Mouse (Mus musculus): ENCODE measurements around the gene Cntn4. TPM values are rescaled to one million over a fixed set of nuclear protein-coding genes. Genes with fewer than 3 reads are reported as not detected.

Gene Cntn4
- polyA plus RNA-seq, 1 experiment from 2014 or later: not detected

DNA sequence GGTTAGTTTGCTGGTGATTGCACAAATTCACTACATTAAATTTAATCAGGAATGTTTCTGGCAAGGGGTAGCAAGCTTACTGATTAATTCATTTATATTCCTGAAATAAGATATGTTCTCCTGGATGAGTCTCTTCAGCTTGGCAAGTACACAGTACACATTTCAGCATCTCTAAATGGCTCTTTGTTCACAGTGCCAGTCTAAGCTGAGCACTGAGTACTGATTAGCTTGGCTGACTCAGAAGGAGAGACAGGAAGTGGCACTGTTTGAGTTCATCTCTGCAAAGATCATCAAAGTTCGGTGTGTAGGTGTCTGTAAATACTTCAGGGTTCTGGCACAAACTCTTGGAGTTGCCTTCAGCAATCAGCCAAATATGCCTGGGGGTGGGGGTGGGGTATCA, 169.8 kb downstream of the Cntn4 start:
- WGBS (ENCODE audit: insufficient replicate concordance): 32% methylated on average over 1 of the region's 1 CpGs
- no peak overlapping the region for H3K4me2 ChIP-seq (ENCODE audit: low read depth, low read length)
- no peaks in the 10 kb centered on the region for H3K4me1 ChIP-seq (ENCODE audit: insufficient read depth)
- no peaks in the 10 kb centered on the region for H3K27me3 ChIP-seq (ENCODE audit: insufficient read depth, low read length)
- no peak overlapping the region for H3K27ac ChIP-seq (ENCODE audit: low read depth)
- DNase-seq: no peak
- no peak for ATAC-seq
- no peak overlapping the region for H3K9ac ChIP-seq (replicated peaks)
- H3K36me3 ChIP-seq (replicated peaks; ENCODE audit: insufficient read depth, low read length): no peaks in the 10 kb centered on the region
- H3K4me3 ChIP-seq (ENCODE audit: low read depth, low read length): no peak overlapping the region
- no peaks in the 10 kb centered on the region for H3K9me3 ChIP-seq (ENCODE audit: low read length)
- TF ChIP-seq CTCF (IDR thresholded peaks at IDR 0.05; ENCODE audit: low read depth): no peak
- no peak for TF ChIP-seq EP300 (IDR thresholded peaks at IDR 0.05; ENCODE audit: low read depth)

DNA sequence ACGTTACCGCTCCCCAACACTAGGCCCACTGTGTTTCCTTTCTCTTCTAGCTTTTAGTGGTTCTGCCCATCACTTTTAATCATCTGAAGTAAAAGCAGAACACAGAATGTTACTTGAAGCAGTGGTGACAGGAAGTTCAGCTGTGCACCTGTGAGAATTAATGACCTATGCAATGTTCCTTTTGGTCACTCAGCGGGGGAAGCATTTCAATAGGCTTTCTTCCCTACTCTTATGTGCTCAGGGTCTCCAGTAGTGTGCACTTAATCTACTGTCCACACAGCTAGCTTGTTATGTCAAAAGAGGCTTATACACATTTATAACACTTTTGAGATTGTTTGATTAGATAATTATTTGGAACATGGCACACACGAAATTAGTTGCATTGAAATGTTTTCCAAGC, 215.4 kb downstream of the Cntn4 start:
- no peaks in the 10 kb centered on the region for H3K27me3 ChIP-seq (ENCODE audit: insufficient read depth, low read length)
- no peaks in the 10 kb centered on the region for H3K9me3 ChIP-seq (ENCODE audit: low read length)

GRCm38 (mm10) chr6:105938485-105938884, 261.0 kb downstream of the Cntn4 start:
- TF ChIP-seq EP300 (IDR thresholded peaks at IDR 0.05; ENCODE audit: low read depth): no peak
- WGBS (ENCODE audit: insufficient replicate concordance): 67% methylated on average over 1 of the region's 1 CpGs

More for the DNA sequence above, 215.4 kb downstream of the Cntn4 start:
- ATAC-seq: no peak
- Histone ChIP-seq H3K36me3 (replicated peaks; ENCODE audit: insufficient read depth, low read length) (no peaks in the 10 kb centered on the region), H3K9ac (replicated peaks) (no peak overlapping the region), H3K27ac (ENCODE audit: low read depth) (no peak overlapping the region), H3K4me1 (ENCODE audit: insufficient read depth) (no peaks in the 10 kb centered on the region), H3K4me2 (ENCODE audit: low read depth, low read length) (no peak overlapping the region), H3K4me3 (ENCODE audit: low read depth, low read length) (no peak overlapping the region)
- WGBS (ENCODE audit: insufficient replicate concordance): 68% methylated on average over 4 of the region's 4 CpGs
- no peak for DNase-seq
- TF ChIP-seq CTCF (IDR thresholded peaks at IDR 0.05; ENCODE audit: low read depth): no peak
- no peak for TF ChIP-seq EP300 (IDR thresholded peaks at IDR 0.05; ENCODE audit: low read depth)

DNA sequence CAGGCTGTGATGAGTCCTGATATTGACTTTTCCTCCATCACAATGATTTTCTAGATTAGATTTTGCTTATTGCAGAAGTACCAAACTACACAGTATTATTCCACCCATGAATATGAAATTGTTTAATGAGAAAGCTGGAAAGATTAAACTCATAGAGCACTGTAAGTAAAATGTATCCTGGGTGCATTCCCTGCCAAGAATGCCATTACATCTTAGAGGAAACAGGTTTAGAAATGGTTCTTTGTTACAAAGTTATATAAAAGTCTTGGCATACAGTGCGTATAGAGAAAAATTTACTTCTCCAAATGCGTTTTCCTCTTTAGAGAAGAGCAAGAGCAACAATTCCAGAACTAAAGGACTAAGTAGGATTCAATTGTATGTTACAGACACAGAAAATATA, 261.8 kb downstream of the Cntn4 start:
- TF ChIP-seq CTCF (IDR thresholded peaks at IDR 0.05; ENCODE audit: low read depth) (no peak), EP300 (IDR thresholded peaks at IDR 0.05; ENCODE audit: low read depth) (no peak)
- H3K36me3 ChIP-seq (replicated peaks; ENCODE audit: insufficient read depth, low read length): no peaks in the 10 kb centered on the region
- no peaks in the 10 kb centered on the region for H3K9me3 ChIP-seq (ENCODE audit: low read length)
- H3K4me2 ChIP-seq (ENCODE audit: low read depth, low read length): no peak overlapping the region
- H3K4me1 ChIP-seq (ENCODE audit: insufficient read depth): no peaks in the 10 kb centered on the region
- no peaks in the 10 kb centered on the region for H3K27me3 ChIP-seq (ENCODE audit: insufficient read depth, low read length)
- ATAC-seq: no peak
- H3K4me3 ChIP-seq (ENCODE audit: low read depth, low read length): no peak overlapping the region
- no peak for DNase-seq
- WGBS (ENCODE audit: insufficient replicate concordance): 59% methylated on average over 2 of the region's 2 CpGs
- no peak overlapping the region for H3K27ac ChIP-seq (ENCODE audit: low read depth)
- no peak overlapping the region for H3K9ac ChIP-seq (replicated peaks)

More at GRCm38 (mm10) chr6:105938485-105938884, 261.0 kb downstream of the Cntn4 start:
- Histone ChIP-seq H3K4me3 (ENCODE audit: low read depth, low read length) (no peak overlapping the region), H3K4me2 (ENCODE audit: low read depth, low read length) (no peak overlapping the region), H3K27me3 (ENCODE audit: insufficient read depth, low read length) (no peaks in the 10 kb centered on the region), H3K9ac (replicated peaks) (no peak overlapping the region), H3K4me1 (ENCODE audit: insufficient read depth) (no peaks in the 10 kb centered on the region), H3K36me3 (replicated peaks; ENCODE audit: insufficient read depth, low read length) (no peaks in the 10 kb centered on the region), H3K9me3 (ENCODE audit: low read length) (no peaks in the 10 kb centered on the region), H3K27ac (ENCODE audit: low read depth) (no peak overlapping the region)
- ATAC-seq (no peak), DNase-seq (no peak)

- TF ChIP-seq EP300 (IDR thresholded peaks at IDR 0.05; ENCODE audit: low read depth): no peak
- Histone ChIP-seq H3K4me3 (ENCODE audit: low read depth, low read length) (no peak overlapping the region), H3K27me3 (ENCODE audit: insufficient read depth, low read length) (no peaks in the 10 kb centered on the region), H3K4me2 (ENCODE audit: low read depth, low read length) (no peak overlapping the region), H3K9ac (replicated peaks) (no peak overlapping the region), H3K36me3 (replicated peaks; ENCODE audit: insufficient read depth, low read length) (no peaks in the 10 kb centered on the region), H3K9me3 (ENCODE audit: low read length) (no peaks in the 10 kb centered on the region), H3K4me1 (ENCODE audit: insufficient read depth) (no peaks in the 10 kb centered on the region), H3K27ac (ENCODE audit: low read depth) (no peak overlapping the region)
- ATAC-seq (no peak), DNase-seq (no peak)
Measured at GRCm38 (mm10) chr6:105940591-105940990, 263.1 kb downstream of the Cntn4 start.

- no peak overlapping the region for H3K9ac ChIP-seq (replicated peaks)
- 42% methylated on average over 1 of the region's 1 CpGs for WGBS (ENCODE audit: insufficient replicate concordance)
- H3K4me1 ChIP-seq (ENCODE audit: insufficient read depth): no peaks in the 10 kb centered on the region
- no peaks in the 10 kb centered on the region for H3K36me3 ChIP-seq (replicated peaks; ENCODE audit: insufficient read depth, low read length)
- no peaks in the 10 kb centered on the region for H3K9me3 ChIP-seq (ENCODE audit: low read length)
- H3K4me3 ChIP-seq (ENCODE audit: low read depth, low read length): no peak overlapping the region
- ATAC-seq (no peak), DNase-seq (no peak)
- H3K27ac ChIP-seq (ENCODE audit: low read depth): no peak overlapping the region
- no peak for TF ChIP-seq CTCF (IDR thresholded peaks at IDR 0.05; ENCODE audit: low read depth)
- TF ChIP-seq EP300 (IDR thresholded peaks at IDR 0.05; ENCODE audit: low read depth): no peak
- no peaks in the 10 kb centered on the region for H3K27me3 ChIP-seq (ENCODE audit: insufficient read depth, low read length)
- no peak overlapping the region for H3K4me2 ChIP-seq (ENCODE audit: low read depth, low read length)
Measured at GRCm38 (mm10) chr6:105991492-105991891, 314.0 kb downstream of the Cntn4 start.

GRCm38 (mm10) chr6:106013018-106013417, 335.6 kb downstream of the Cntn4 start:
- Histone ChIP-seq H3K9me3 (ENCODE audit: low read length) (no peaks in the 10 kb centered on the region), H3K9ac (replicated peaks) (no peak overlapping the region), H3K4me1 (ENCODE audit: insufficient read depth) (no peaks in the 10 kb centered on the region), H3K27ac (ENCODE audit: low read depth) (no peak overlapping the region), H3K4me2 (ENCODE audit: low read depth, low read length) (no peak overlapping the region), H3K4me3 (ENCODE audit: low read depth, low read length) (no peak overlapping the region), H3K36me3 (replicated peaks; ENCODE audit: insufficient read depth, low read length) (no peaks in the 10 kb centered on the region), H3K27me3 (ENCODE audit: insufficient read depth, low read length) (no peaks in the 10 kb centered on the region)
- DNase-seq (no peak), ATAC-seq (no peak)
- 59% methylated on average over 5 of the region's 5 CpGs for WGBS (ENCODE audit: insufficient replicate concordance)
- TF ChIP-seq EP300 (IDR thresholded peaks at IDR 0.05; ENCODE audit: low read depth) (no peak), CTCF (IDR thresholded peaks at IDR 0.05; ENCODE audit: low read depth) (no peak)
